Mouse (Mus musculus) NIH3T3 (cell line): ENCODE measurements around the gene Alpl.

Source experiments
- DNase-seq: peaks from one replicate; pipeline ENCODE4 v3.0.0-alpha.2; 2012; ENCODE audit warnings: low read depth

Gene Alpl

DNA sequence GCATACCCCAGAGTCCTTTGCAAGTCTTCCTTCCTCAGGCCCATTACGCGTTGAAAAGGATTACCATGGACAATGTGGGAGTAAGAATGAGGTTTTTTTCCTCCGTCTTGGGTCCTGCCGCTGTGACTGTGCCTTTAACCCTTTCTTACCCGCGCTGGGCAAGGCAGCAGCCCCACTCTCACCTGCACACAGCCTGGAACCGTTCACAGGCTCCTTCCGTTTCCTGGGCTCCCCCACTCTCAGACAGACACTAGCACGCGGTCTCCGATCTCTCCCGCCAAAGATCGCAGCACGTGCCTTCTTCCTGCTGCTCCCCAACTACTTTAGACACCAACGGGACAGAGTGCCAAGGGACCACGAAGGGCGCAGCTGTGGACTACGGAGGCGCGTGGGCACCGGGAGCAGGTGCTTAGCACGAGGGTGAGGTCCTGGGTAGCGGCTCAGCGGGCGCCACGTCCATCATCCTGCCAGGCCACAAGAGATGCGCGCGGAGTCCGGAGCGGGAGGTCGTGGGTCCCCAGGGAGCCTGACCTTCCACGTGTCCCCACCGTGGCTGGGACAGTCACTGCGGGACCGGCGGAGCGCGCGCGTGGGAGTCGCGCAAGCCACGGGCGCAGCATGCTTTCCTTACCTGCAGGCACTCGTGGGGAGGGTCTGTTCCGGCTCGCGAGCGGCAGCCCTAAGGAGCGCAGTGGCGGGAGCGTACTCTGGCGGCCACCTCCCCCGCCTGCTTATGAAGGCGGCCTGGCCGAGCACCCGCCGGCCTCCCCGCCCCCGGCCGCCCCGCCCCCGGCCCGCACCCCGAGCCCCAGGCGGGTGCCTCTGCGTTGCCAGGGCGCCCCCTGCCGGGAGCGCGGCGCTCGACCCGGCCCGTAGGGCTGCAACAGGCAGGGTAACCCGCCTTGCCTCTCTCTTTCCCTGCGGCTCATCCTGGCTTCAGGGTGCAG lies at the start of gene Alpl:
Gene Alpl (minus strand): TSS at position 774 of the 947 bp plus-strand sequence.
- no peak for DNase-seq

DNA sequence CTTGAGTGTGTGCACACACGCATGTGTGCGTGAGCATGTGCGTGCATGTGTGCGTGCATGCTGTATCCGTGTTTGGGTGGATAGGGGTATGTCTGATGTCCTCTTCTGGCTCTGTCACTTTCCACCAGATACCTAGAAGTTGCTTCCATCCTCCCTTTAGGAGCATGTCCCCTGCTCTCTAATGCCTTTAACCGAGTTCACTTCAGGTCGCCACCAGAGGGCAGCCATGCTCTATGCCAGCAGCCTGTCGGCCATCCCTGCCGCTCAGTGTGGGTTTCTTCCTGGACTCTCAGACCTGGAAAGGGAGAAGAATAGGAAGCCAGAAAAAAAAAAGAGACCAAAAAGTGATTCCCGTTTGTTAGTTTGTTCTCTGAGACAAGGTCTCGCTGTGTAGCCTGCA lies 48.5 kb upstream of the Alpl start:
- DNase-seq, result peak; percentile 82

- DNase-seq, result peak; percentile 50
Measured at GRCm38 (mm10) chr4:137839452-137839851, 43.3 kb upstream of the Alpl start.

GRCm38 (mm10) chr4:137838791-137839190 lies 42.6 kb upstream of the Alpl start:
- peak; percentile 17 for DNase-seq

GRCm38 (mm10) chr4:137837792-137838191 lies 41.6 kb upstream of the Alpl start:
- DNase-seq, result peak; percentile 77

DNA sequence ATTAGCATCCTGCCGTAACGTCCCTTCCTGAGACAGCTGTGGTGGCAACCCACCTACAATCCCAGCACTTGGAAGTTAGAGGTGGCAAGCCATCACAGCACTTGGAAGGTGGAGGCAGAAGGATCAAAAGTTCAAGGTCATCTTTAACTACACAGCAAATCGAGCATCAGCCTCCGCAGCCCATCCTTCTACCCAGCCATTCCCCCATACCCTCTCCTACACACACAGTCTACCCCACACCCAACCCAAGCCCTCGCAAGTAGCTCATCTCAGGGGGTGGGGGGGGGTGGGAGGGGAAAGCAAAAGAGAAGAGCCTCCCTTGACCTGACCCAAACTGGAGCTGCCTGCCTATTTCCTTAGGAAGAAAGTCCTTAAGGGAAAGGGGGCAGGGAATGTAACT lies 40.6 kb upstream of the Alpl start:
- DNase-seq, result no peak

DNA sequence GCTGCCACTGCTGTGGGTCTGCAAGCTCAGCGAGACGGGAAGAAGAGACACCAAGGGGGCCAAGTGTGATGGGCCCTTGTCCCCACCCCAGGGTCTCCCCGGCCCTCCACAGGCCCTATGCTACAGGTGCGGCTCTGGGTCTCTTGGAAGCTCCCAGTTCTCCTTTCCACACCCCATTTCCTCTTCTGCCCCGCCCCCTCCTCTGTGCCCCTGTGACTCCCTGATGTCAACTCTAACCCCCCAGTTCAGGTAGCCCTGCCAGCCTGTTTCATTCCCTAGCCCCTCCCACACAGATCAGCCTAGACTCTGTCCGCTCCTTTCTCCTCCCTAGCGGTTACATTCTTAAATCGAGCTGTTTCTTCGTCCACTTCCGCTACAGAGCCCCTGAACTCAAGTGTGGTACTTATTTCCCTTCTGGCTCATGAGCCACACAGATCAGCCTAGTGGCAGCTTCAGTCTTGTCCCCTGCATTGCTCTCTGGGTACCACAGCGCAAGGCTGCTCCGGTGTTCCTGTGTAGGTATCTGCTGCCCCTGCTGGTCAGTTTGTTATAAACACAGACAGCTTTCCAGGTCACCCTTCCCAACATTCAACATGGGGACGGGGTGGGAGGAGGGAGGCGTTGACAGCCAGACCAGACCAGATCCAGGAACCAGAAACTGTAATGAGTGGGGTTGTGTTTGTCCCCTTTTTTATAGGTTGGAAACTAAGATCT lies 39.6 kb upstream of the Alpl start:
- DNase-seq, result peak; percentile 87

DNA sequence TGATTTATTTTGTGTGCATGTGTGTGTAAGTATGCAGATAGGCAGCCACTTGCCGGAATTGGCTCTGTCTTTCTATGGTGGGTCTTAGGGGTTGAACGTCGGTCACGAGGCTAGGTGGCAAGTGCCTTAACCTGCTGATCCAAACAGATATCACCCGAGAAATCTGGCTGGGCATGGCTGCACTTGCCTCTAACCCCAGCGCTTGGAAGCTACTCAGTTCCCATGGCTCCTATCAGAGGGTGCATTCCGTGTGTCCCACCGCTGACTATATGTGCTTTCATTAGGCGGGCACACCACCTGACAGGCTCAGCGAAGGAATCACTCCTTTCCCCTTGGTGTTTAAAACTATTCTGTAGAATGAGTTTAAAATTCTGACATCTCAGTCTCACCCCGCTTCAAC lies 35.4 kb upstream of the Alpl start:
- no peak for DNase-seq

DNA sequence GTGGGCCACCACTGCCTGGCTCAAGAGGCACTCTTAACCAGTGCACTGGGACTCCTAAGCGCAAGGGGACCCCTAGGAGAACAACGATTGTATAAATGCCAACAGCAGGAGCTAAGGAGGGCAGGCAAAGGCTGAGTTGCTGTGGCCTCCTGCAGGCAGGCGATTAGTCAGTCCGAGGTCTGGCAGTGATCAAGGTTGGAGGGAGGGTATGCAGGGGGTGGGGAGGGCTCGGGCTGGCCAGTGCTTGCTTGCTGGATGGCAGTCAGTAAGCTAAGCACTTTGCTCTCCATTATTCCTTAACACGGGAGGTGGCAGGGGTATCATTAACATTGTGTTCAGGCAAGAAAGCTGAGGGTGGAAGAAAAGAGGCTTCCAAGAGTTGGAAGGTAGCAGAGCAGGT lies 34.2 kb upstream of the Alpl start:
- DNase-seq, result no peak

- DNase-seq, result no peak
Measured at GRCm38 (mm10) chr4:137824881-137825280, 28.7 kb upstream of the Alpl start.

DNA sequence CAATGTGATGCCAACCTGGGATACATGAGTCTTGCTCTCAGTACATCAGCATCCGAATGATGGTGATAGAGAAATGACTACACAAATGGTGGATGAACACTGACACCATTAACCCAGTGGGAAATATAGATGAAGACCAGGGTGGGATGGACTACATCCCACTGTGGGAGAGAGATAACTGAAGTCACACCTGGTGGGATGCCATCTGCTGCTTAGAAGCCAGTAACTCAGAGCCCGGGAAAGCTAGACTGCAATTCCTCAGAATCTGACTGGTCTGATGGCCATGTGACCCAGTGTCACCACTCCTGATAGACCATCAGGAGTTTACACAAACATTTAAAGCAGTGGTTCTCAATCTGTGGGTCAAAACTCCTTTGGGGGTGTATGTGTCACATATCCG lies 27.4 kb upstream of the Alpl start:
- DNase-seq, result no peak

DNA sequence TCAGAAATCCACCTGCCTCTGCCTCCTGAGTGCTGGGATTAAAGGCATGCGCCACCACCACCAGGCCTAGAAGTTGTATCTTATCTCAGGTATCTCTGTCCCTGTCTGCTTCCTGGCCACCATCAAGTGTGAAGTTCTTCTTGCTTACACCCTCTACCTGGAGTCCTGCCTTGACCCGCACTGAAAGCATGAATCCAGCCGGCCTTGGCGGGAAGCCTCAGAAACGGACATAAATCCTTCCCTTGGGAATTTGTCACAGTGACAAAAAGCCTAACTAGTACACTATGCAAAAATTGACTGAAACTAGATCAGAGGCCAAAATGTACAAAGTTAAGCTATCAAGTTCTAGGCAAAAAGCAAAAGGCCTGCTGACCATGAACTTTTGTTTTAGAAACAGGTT lies 26.4 kb upstream of the Alpl start:
- no peak for DNase-seq

GRCm38 (mm10) chr4:137820721-137821120 lies 24.5 kb upstream of the Alpl start:
- no peak for DNase-seq

GRCm38 (mm10) chr4:137819487-137819886 lies 23.3 kb upstream of the Alpl start:
- no peak for DNase-seq

DNA sequence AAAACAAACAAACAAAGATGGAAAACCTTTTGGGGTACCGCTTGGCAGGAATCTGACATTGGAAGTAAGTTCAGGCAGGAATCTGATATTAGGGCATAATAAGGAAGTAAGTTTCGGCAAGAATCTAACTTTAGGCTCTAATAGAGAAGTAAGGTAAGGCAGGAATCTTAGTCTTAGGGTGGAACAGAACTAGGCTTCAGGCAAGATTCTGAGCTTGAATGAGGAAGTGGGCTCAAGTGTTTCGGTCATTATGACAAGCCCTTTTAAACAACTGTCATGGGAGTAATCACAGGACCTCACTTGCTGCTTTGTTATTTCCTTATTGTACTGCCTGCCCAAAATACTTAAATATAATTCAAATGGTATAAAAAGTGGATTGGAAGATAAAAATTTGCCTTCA lies 22.2 kb upstream of the Alpl start:
- DNase-seq, result no peak

- no peak for DNase-seq
Measured at GRCm38 (mm10) chr4:137816216-137816615, 20.0 kb upstream of the Alpl start.

DNA sequence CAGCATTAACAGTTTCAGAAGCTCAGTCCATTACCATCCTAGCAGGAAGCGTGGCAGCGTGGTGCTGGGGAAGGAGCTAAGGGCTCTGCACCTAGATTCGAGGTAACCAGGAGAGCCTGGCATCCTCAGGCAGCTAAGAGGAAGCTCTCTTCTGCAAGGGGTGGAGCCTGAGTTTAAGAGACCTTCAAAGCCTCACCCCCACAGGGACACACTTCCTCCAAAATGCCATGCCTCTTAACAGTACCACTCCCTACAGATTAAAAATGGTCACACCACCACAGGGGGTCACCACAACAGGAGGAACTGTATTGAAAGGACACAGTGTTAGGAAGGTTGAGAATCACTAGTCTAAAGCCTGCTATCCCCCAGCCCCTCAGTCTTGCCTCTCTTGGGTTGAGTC lies 19.3 kb upstream of the Alpl start:
- DNase-seq, result no peak

GRCm38 (mm10) chr4:137814140-137814539 lies 18.0 kb upstream of the Alpl start:
- no peak for DNase-seq

GRCm38 (mm10) chr4:137812946-137813708 lies 16.9 kb upstream of the Alpl start:
- DNase-seq, result no peak

DNA sequence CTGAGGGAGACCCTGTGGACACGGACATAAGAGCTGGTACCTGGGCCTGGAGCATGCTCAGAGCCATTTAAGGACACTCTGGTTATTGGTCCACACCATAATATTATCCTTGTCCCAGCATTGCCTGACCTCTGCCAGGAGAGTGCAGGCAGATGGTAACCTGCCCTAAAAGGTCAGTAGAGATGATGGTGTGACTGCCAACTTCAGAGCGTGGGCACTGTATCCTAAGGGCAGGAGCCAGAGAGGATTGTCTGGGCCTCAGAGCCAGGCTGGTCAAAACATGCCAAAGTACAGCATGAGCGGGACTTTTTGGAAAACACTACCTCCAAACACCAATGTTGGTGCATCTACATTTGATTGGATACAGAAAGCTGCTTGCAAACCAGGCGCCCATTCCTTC lies 13.8 kb upstream of the Alpl start:
- DNase-seq, result no peak

GRCm38 (mm10) chr4:137807301-137807851 lies 11.2 kb upstream of the Alpl start:
- no peak for DNase-seq

DNA sequence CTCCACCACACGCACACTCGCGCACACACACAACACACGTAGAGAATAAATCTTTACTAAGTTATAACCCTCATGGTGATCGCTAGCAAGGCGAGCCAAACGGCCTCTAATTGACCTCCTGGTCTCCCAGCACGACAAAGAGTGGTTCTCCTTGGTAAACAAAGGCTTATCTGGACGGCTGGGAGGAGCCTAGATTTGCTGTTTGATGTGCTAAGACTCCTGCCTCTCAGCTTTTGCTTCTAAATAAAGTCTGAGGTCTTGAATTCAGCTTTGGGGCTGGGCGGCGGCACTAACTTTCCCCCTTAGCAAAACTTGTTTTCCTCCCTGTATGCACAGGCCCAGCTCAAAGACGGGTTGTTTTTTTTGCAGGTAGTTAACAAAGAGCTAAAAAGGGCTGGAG lies 5.0 kb upstream of the Alpl start:
- no peak for DNase-seq
